Mouse (Mus musculus) limb, embryonic 14.5 days (tissue): Measurements from ENCODE around the gene 2210408I21Rik. TPM values are rescaled to one million over a fixed set of nuclear protein-coding genes. Genes with fewer than 3 reads are reported as not detected.

ENCODE experiments used
- ATAC-seq: fragments of 200-750 bp; cut with Nextera tagmentation; 2 replicates; pipeline ENCODE4 v1.8.0; 2017; ENCODE audit warnings: low read depth, moderate number of reproducible peaks, moderate TSS enrichment; ENCODE audit not compliant: low FRiP score
- DNase-seq: peaks from one replicate; pipeline ENCODE4 v3.0.0-alpha.2; 2015; ENCODE audit warnings: low spot score
- H3K27ac ChIP-seq: fragments of 300-500 bp; sonication (generic); replicated peaks from 2 replicates; pipeline ENCODE4 v1.5.1; 2014; ENCODE audit warnings: low read depth, mild to moderate bottlenecking, low read length, moderate library complexity, mixed read lengths
- H3K27me3 ChIP-seq: fragments of 300-500 bp; sonication (generic); 2 replicates; pipeline ENCODE4 v1.6.1; 2014; ENCODE audit warnings: low read length, mixed read lengths; ENCODE audit not compliant: control insufficient read depth, insufficient read depth
- H3K36me3 ChIP-seq: fragments of 300-500 bp; sonication (generic); 2 replicates; pipeline ENCODE4 v1.6.1; 2014; ENCODE audit warnings: mild to moderate bottlenecking, low read length, moderate library complexity, mixed read lengths; ENCODE audit not compliant: control insufficient read depth, insufficient read depth
- H3K4me1 ChIP-seq: fragments of 300-500 bp; sonication (generic); 2 replicates; pipeline ENCODE4 v1.6.1; 2014; ENCODE audit warnings: antibody characterized with exemption, low read length, mixed read lengths; ENCODE audit not compliant: control insufficient read depth, insufficient read depth
- H3K4me2 ChIP-seq: fragments of 300-500 bp; sonication (generic); replicated peaks from 2 replicates; pipeline ENCODE4 v1.6.1; 2014; ENCODE audit warnings: low read depth, mild to moderate bottlenecking, low read length, moderate library complexity; ENCODE audit not compliant: severe bottlenecking
- H3K4me3 ChIP-seq: fragments of 300-500 bp; sonication (generic); replicated peaks from 2 replicates; pipeline ENCODE4 v1.5.1; 2014; ENCODE audit warnings: low read length
- H3K9ac ChIP-seq: fragments of 300-500 bp; sonication (generic); 2 replicates; pipeline ENCODE4 v1.6.1; 2014; ENCODE audit warnings: mild to moderate bottlenecking, low read depth, low read length, moderate library complexity; ENCODE audit not compliant: severe bottlenecking
- H3K9me3 ChIP-seq: fragments of 300-500 bp; sonication (generic); 2 replicates; pipeline ENCODE4 v1.6.1; 2016; ENCODE audit warnings: low read length; ENCODE audit not compliant: control insufficient read depth
- POLR2A ChIP-seq: fragments of 200-500 bp; IDR thresholded peaks from 2 replicates; pipeline ENCODE4 v1.8.0; 2012; ENCODE audit warnings: inconsistent platforms, mild to moderate bottlenecking, moderate library complexity, borderline replicate concordance; ENCODE audit not compliant: insufficient read depth, insufficient read length; ENCODE audit errors: extremely low read depth
- WGBS: fragments of 180-500 bp; shearing (Covaris S2); extraction: QIAGEN DNeasy Blood & Tissue Kit; methylation state at CpG from one replicate; pipeline ENCODE4 v1.1.7; 2014; 5-methylcytosine and 5-hydroxymethylcytosine counted together
- polyA plus RNA-seq, 2 experiments: library from polyadenylated mRNA; depleted of rRNA in 1 of 2; stranded (reverse) in 1 of 2; unstranded in 1 of 2; fragments of >200 nt; fragmentation: Nextera tagmentation in 1 of 2; extraction: Ambion mirVana in 1 of 2; gene quantifications; 2 replicates each; pipeline versions ENCODE4 v1.2.1 to v1.2.3; 2012 to 2014

The 2210408I21Rik gene
- polyA plus RNA-seq, 2 experiments, result 3.9 to 10.5 TPM

- H3K9me3 ChIP-seq, result no peaks in the 10 kb centered on the region
- 88% methylated on average over 2 of the region's 2 CpGs for WGBS
- DNase-seq, result no peak
- no peaks in the 10 kb centered on the region for H3K27me3 ChIP-seq
- no peak for TF ChIP-seq POLR2A
- ATAC-seq, result no peak
- 0 out of 2 replicates have a peak, but pooled peaks cover 4% of the 10 kb centered on the region for H3K36me3 ChIP-seq
- H3K27ac ChIP-seq, result no peak overlapping the region
- no peaks in the 10 kb centered on the region for H3K4me1 ChIP-seq
- no peak overlapping the region for H3K4me3 ChIP-seq
- H3K9ac ChIP-seq, result no peak overlapping the region
- H3K4me2 ChIP-seq, result no peak overlapping the region
Measured at GRCm38 (mm10) chr13:77192201-77192600, 56.9 kb downstream of the 2210408I21Rik start.

GRCm38 (mm10) chr13:77208764-77209418, 73.6 kb downstream of the 2210408I21Rik start:
- TF ChIP-seq POLR2A, result no peak
- WGBS, result 72% methylated on average over 7 of the region's 7 CpGs

DNA sequence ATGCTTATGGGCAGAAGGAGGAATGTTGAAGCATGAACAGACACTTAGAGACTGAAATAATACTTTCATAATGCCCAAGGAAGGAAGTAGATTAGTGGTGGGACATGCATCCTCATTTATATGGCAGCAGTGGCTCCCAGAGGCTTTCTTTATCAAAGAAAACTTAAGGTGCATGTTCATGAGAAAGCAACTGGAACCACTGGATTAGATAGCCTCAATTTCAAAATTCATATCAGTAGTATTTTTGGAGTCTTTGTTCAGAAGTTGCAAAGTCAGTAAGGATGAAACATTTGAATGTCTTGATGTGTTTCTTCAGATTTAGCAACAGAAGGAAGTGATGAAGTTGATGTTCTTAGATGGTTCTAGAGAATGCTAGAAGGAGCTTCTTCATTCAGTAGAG, 77.9 kb downstream of the 2210408I21Rik start:
- no peak for ATAC-seq
- no peak overlapping the region for H3K9ac ChIP-seq
- no peaks in the 10 kb centered on the region for H3K27me3 ChIP-seq
- H3K4me3 ChIP-seq, result no peak overlapping the region
- H3K9me3 ChIP-seq, result no peaks in the 10 kb centered on the region
- no peak for TF ChIP-seq POLR2A
- no peak overlapping the region for H3K4me2 ChIP-seq
- no peak overlapping the region for H3K27ac ChIP-seq
- no peaks in the 10 kb centered on the region for H3K4me1 ChIP-seq
- H3K36me3 ChIP-seq, result no peaks in the 10 kb centered on the region
- DNase-seq, result no peak

More at GRCm38 (mm10) chr13:77208764-77209418, 73.6 kb downstream of the 2210408I21Rik start:
- Histone ChIP-seq H3K36me3 (no peaks in the 10 kb centered on the region), H3K4me2 (no peak overlapping the region), H3K4me3 (no peak overlapping the region), H3K27me3 (no peaks in the 10 kb centered on the region), H3K9ac (no peak overlapping the region), H3K4me1 (no peaks in the 10 kb centered on the region), H3K9me3 (no peaks in the 10 kb centered on the region), H3K27ac (no peak overlapping the region)
- ATAC-seq (no peak), DNase-seq (no peak)

GRCm38 (mm10) chr13:77215460-77215859, 80.1 kb downstream of the 2210408I21Rik start:
- Histone ChIP-seq H3K27me3 (no peaks in the 10 kb centered on the region), H3K4me3 (no peak overlapping the region), H3K27ac (no peak overlapping the region), H3K4me2 (no peak overlapping the region), H3K9me3 (no peaks in the 10 kb centered on the region), H3K9ac (no peak overlapping the region), H3K36me3 (no peaks in the 10 kb centered on the region), H3K4me1 (no peaks in the 10 kb centered on the region)
- ATAC-seq (no peak), DNase-seq (no peak)
- WGBS, result 83% methylated on average over 2 of the region's 2 CpGs
- TF ChIP-seq POLR2A, result no peak

- ATAC-seq (no peak), DNase-seq (no peak)
- Histone ChIP-seq H3K9me3 (no peaks in the 10 kb centered on the region), H3K9ac (no peak overlapping the region), H3K4me3 (no peak overlapping the region), H3K27me3 (no peaks in the 10 kb centered on the region), H3K36me3 (no peaks in the 10 kb centered on the region), H3K4me2 (no peak overlapping the region), H3K27ac (no peak overlapping the region), H3K4me1 (no peaks in the 10 kb centered on the region)
- TF ChIP-seq POLR2A, result no peak
- 73% methylated on average over 4 of the region's 4 CpGs for WGBS
Measured at GRCm38 (mm10) chr13:77217672-77218280, 82.4 kb downstream of the 2210408I21Rik start.
